Mouse (Mus musculus) olfactory bulb, adult 2 months (tissue): ENCODE data around the gene Adamtsl1.

Experiments used
- CTCF ChIP-seq: fragments of 200-500 bp; IDR thresholded peaks from 2 replicates; pipeline ENCODE4 v1.5.1; 2012; ENCODE audit warnings: low read depth, mild to moderate bottlenecking, low read length, moderate library complexity; ENCODE audit not compliant: insufficient read depth
- POLR2A ChIP-seq: fragments of 200-500 bp; IDR thresholded peaks from 2 replicates; pipeline ENCODE4 v1.6.1; 2012; ENCODE audit warnings: mild to moderate bottlenecking, low read depth, low read length, moderate library complexity; ENCODE audit not compliant: insufficient read depth

- TF ChIP-seq CTCF (no peak), POLR2A (no peak)
These were observed 227.9 kb downstream of the Adamtsl1 start for GRCm38 (mm10) chr4:85741825-85742391.
